Mouse (Mus musculus) c-Kit-positive CD71-negative TER-119-negative erythroid progenitor cells, embryonic 14.5 days (primary cell): ENCODE results near the gene Msantd1.
"Not testable (repeated sequence)": the region's sequence is repeated elsewhere in the genome, so short reads cannot be mapped to it uniquely, and the experiment has no call there.

ENCODE experiments used
- DNase-seq: peaks from one replicate; pipeline ENCODE4 v3.0.0-alpha.2; 2013; ENCODE audit warnings: low read depth

Gene Msantd1

GRCm38 (mm10) chr5:34907910-34908725 is at the start of gene Msantd1:
TSS of gene Msantd1 (plus strand) at chr5:34908012.
- DNase-seq, result no peak

GRCm38 (mm10) chr5:34865367-34865766 is 42.4 kb upstream of the Msantd1 start:
- DNase-seq, result no peak

- not testable (repeated sequence) for DNase-seq
Measured at GRCm38 (mm10) chr5:34880307-34880706, 27.5 kb upstream of the Msantd1 start.

- DNase-seq, result no peak
Measured at GRCm38 (mm10) chr5:34881023-34881422, 26.8 kb upstream of the Msantd1 start.

DNA sequence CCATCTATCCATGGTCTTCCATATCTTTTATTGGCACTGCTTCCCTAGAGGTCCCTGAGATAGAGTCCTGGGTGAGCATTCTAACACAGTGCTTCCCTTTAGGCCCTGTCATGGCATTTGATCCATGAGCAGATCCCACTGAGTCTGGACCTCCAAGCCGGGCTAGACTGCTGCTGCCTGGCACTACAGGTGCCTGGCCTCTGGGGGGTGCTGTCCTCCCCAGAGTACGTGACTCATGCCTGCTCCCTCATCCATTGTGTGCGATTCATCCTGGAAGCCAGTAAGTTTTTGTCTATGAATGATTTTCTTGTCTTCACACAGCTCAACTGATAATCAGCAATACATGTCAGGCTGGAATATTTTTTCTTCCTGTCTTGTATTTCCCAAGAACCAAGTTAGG is 22.6 kb upstream of the Msantd1 start:
- DNase-seq, result no peak

DNA sequence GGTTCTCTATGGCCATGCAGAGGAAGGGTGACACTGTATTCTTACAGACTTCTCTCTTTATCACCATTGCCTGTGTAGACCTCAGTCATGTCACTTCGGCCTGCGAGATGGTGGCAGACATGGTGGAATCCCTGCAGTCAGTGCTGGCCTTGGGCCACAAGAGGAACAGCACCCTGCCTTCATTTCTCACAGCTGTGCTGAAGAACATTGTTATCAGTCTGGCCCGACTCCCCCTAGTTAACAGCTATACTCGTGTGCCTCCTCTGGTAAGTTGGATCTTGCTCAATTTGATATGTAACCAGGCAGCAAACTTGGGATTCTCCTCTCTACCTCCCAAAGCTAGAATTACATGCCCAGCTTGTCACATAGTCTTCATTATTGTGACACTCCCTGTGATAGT is 18.6 kb upstream of the Msantd1 start:
- no peak for DNase-seq

DNA sequence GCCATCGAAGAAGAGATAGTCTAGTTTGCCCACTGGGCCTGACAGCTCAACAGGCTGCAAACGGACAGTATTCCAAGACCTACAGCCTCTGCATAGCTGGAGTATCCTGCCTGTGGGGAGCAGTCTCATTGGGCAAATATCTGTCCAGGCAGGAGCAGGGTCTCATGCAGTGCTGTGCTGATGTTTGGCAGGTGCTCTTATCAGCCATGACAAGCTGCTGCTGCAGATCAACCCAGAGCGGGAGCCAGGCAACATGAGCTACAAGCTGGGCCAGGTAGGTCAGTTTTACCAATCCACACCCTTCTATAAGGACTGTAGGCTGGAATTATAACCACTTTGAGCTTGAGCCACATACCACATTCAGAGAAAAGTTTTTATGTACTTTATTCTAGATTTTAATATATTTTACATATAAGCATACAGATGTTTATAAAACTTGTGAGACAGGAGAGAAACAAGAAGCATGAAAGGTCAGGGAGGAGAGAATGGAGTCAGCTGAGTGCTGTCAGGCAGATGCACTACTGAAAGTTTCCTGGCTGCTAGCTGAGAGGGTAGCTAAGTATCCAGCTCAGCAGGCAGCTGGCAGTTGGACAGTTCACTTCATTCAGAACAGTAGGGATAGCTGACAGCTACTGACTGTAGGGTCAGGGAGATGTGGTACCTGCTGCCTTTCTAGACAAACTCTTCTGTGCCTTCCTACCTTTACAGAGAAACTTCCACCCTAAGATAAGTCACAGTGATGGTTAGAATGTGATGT is 10.9 kb upstream of the Msantd1 start:
- no peak for DNase-seq

DNA sequence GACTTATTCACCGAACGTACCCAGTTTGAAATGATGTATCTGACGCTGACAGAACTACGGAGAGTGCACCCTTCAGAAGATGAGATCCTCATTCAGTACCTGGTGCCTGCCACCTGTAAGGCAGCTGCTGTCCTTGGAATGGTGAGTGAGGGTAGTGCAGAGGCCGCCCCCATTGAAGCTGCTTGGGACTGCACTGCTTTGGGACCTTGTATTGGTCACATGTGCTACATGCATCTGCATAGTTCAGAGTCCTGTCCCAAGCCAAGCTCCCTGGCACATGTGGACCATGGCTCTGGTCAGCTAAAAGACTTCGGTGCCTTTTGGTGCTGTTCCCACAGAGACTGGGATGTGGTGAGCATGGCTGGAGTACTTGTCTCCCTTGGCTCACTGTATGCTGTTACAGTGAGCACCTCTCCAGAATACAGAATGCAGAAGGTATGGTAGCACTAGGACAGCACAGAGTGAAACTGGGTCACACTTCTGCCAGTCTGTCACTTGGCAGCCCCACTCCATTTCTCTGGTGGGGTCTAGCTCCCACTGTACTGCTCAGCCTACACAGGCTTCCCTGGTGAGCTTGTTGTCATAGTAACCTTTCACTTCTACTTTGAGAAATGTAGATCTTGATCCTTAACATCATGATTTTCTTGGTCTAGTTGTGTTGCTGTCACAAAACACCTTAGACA is 7.9 kb upstream of the Msantd1 start:
- no peak for DNase-seq

GRCm38 (mm10) chr5:34902371-34902770 is 5.4 kb upstream of the Msantd1 start:
- no peak for DNase-seq

GRCm38 (mm10) chr5:34902811-34903385 is 4.9 kb upstream of the Msantd1 start:
- no peak for DNase-seq

GRCm38 (mm10) chr5:34904412-34904811 is 3.4 kb upstream of the Msantd1 start:
- DNase-seq, result no peak

DNA sequence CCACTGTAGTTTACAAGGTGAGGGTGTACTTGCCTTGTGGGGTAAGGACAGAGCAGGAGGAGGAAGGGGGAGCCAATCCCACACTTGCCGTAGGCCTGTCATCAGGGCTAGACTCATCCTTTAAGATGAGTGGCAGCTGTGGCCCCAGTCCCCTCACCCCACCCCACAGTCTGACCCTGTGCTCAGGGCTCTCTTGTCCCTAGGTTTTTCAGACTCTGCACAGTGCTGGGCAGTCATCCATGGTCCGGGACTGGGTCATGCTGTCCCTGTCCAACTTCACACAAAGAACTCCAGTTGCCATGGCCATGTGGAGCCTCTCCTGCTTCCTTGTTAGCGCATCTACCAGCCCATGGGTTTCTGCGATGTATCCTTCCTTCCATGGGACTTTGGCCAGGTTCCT is 582 bp upstream of the Msantd1 start:
- no peak for DNase-seq

- DNase-seq, result no peak
Measured at GRCm38 (mm10) chr5:34908726-34909633, 1.2 kb downstream of the Msantd1 start.

- DNase-seq, result no peak
Measured at GRCm38 (mm10) chr5:34909634-34910503, 2.1 kb downstream of the Msantd1 start.

DNA sequence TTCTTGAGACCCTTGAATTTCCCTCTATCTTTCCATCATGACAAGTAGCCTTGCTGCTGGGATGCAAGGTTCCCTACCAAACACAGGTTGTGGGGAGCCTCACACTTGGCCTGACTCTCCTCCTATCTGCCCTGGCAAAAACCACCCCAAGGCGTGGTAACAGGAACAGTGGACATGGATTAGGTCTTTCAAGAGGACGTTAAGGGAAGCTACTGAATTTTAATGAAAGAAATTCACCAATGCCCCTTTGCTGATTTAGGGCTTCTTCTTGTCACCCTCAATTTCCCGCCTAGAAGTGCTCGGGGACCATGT is 2.6 kb downstream of the Msantd1 start:
- DNase-seq, result no peak

DNA sequence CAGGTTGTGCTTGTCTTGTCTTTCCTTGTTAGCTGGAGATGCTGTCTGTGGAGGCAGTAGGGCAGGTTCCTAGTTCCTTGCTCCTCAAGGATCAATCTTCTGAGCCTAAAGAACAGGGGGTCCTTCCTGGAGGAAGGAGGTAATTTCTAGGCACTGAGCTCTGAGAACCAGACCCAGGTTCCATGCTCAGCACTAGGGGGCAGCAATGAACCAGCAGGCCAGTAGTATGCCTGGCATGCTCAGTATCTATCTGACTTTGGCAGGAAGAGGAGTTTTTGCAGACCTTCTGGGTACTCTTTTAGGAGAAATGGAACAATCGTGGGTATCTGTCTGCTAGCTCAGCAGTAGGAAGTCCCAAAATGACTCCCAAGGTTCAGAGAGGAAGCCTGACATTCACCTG is 8.0 kb downstream of the Msantd1 start:
- DNase-seq, result peak; percentile 62

DNA sequence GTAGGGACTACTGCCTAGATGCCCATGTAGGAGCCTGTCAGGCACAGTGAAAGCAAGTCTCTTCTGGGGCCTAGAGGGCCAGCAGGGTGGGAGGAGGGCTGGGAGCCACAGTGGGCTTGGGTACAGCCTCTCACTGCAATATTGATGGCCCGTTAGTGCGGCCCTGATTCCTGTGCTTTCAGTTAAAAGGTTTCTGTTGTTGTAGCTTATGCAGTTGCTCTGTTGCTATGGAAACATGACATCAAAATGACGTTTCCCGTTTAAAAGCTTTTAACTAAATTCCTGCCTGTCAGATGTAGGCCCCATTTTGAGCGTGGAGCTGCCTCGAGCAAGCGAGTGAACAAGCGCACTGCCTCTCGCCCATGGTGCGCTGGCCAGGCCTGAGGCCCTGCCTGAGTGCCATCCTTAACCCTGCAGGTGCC is 9.4 kb downstream of the Msantd1 start:
- DNase-seq, result no peak

DNA sequence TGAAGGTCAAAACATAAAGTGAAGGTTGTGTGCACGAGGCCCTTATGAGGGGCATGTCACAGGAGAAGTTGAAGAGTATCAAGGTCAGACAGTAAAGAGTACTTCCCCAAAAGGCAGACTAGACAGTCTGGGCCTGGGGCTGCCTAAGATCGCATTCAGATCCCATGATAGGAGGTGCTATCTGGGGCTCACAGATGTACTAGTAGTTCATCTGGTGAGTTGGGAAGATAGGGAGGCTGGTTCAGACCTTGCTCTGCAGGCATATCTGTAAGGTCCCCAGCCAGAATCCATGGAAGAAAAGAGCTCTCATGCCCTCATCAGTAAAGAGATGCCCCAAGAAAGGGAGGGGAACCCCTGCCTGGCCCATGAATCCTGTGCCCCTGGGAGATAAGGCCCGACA is 11.0 kb downstream of the Msantd1 start:
- no peak for DNase-seq

GRCm38 (mm10) chr5:34922531-34922930 is 14.7 kb downstream of the Msantd1 start:
- DNase-seq, result no peak

DNA sequence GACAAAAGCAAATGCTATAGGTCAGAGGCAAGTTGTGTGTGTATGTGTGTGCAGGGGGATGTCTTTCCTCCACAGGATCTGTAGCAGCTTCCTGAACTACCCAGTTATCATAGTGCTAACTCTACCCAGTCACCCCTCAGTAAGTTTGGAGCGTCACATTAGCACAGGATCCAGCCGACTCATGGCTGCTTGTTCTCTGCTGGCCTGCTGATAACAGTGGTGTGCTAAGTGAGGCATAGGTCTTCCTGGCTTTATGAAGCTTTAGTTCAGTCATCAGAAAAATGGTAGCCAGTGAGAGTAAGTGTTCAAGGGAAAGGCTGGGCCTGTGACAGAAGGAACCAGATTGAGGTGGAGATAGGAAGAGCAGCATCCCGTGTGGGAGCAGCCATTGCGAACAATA is 16.1 kb downstream of the Msantd1 start:
- DNase-seq, result no peak

DNA sequence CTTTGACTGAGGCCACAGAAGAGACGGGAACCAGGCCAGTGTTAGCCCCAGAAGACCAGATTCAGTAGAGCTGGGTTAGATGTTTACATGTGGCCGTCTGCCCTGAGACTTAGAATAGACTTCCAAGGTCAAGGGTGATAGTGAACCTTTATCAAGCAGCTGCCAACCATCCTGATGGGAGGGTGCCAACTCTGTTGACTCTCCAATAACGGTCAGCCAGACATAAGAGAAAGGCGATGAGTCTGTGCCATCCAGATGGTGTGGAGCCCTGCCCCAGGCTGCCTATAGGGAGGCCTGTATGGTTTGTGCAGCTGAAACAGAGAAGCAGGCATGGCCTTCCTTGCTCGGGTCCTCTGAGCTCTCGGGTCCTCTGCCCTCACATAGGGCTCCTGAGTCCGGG is 16.7 kb downstream of the Msantd1 start:
- no peak for DNase-seq
